Mouse (Mus musculus): ENCODE measurements around the gene Ggt1. TPM values are rescaled to one million over a fixed set of nuclear protein-coding genes. Genes with fewer than 3 reads are reported as not detected.
A peak's percentile ranks its signal among the peaks of the same experiment; 100 is the strongest.

Gene Ggt1
- total RNA-seq, 2 experiments from 2014 or later = 0.66 TPM

GRCm38 (mm10) chr10:75610486-75610885, 49.1 kb downstream of the Ggt1 start:
- no peak for DNase-seq
- intact Hi-C loops (cut with DNase I; ENCODE audit: low total_unique reads) = no loop called here

GRCm38 (mm10) chr10:75616044-75616443, 54.6 kb downstream of the Ggt1 start:
- intact Hi-C loops (cut with DNase I; ENCODE audit: low total_unique reads) = no loop called here
- DNase-seq = no peak

GRCm38 (mm10) chr10:75620818-75621217, 59.4 kb downstream of the Ggt1 start:
- intact Hi-C loops (cut with DNase I; ENCODE audit: low total_unique reads) = no loop called here
- DNase-seq = no peak

GRCm38 (mm10) chr10:75625920-75626319, 64.5 kb downstream of the Ggt1 start:
- DNase-seq = no peak
- intact Hi-C loops (cut with DNase I; ENCODE audit: low total_unique reads) = no loop called here

- DNase-seq = no peak
- intact Hi-C loops (cut with DNase I; ENCODE audit: low total_unique reads) = no loop called here
Measured at GRCm38 (mm10) chr10:75626991-75627390, 65.6 kb downstream of the Ggt1 start.

- no peak for DNase-seq
- intact Hi-C loops (cut with DNase I; ENCODE audit: low total_unique reads) = no loop called here
Measured at GRCm38 (mm10) chr10:75627490-75627889, 66.1 kb downstream of the Ggt1 start.

- intact Hi-C loops (cut with DNase I; ENCODE audit: low total_unique reads) = no loop called here
- peak; percentile 67 for DNase-seq
Measured at GRCm38 (mm10) chr10:75632633-75633032, 71.2 kb downstream of the Ggt1 start.

DNA sequence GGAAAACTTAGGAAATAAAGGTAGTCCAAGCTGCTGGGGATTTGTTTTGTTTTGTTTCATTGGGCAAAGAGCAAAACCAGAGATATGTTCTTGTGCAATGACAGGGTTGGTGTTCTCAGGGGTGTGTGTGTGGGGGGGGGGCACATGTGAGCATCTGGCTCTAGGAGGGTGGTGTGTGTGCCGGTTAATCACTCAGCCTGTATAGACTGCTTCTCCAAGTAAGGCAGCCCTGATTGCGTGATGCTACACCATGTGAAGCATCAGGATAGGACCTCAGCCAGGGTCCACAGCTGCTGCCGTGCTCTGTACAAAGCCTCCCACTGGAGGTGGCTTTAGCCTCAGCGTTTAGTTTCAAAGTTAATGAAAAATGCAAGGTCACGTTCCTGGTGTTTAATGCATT, 71.6 kb downstream of the Ggt1 start:
- intact Hi-C loops (cut with DNase I; ENCODE audit: low total_unique reads) = no loop called here
- DNase-seq = peak; percentile 49

DNA sequence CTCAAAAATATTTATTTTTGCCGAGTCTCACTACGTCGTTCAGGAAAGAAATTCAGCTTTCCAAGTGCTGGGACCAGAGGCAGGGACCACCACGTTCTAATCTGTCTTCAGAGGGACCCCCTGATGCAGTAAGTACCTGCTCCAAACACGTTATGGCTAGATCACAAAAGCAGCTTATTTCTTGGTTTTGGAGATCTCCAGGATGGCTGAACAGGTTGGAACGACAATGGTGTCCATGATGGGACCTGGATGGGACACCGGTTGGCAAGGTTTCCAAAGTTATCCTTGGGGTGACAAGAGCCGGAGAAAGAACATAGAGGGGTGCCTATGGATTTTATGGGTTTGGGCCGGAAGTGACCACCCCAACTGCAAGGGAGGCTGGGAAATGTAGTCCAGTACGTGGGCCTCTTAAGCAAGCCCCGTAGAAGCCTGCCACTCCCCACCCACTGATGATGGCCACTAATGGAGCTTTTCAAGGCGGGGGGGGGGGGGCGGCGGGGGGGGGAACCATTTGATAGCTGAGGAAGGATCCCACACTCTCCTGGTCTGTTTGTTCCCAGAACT, 72.3 kb downstream of the Ggt1 start:
- DNase-seq = no peak
- intact Hi-C loops (cut with DNase I; ENCODE audit: low total_unique reads) = loop anchor here (2.0 kb wide), 1 partner anchor 47 kb away; no protein-coding TSS in a partner anchor

DNA sequence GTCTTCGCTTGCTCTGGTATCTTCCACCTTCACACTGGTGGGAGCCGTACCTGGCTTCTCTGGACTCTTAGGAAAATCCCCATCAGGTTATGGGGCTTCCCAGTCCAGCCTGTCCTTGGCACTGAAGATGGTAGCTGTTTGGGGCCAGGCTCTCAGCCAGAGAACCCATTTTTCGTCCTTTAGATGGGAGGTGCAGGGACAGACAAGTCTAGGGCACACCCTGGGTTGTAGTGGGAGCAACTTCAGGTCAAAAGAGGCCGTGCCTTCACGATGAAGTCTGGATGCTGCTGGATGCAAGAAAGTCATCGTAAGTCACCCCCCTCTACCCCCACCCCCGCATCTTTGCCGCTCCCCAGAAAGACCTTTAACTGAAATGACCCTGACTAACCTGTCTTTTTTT, 73.2 kb downstream of the Ggt1 start:
- no peak for DNase-seq
- intact Hi-C loops (cut with DNase I; ENCODE audit: low total_unique reads) = loop anchor here (2.0 kb wide), 1 partner anchor 48 kb away; no protein-coding TSS in a partner anchor

GRCm38 (mm10) chr10:75635019-75635692, 73.8 kb downstream of the Ggt1 start:
- no peak for DNase-seq
- intact Hi-C loops (cut with DNase I; ENCODE audit: low total_unique reads) = loop anchor here (2.0 kb wide), 1 partner anchor 48 kb away; no protein-coding TSS in a partner anchor

DNA sequence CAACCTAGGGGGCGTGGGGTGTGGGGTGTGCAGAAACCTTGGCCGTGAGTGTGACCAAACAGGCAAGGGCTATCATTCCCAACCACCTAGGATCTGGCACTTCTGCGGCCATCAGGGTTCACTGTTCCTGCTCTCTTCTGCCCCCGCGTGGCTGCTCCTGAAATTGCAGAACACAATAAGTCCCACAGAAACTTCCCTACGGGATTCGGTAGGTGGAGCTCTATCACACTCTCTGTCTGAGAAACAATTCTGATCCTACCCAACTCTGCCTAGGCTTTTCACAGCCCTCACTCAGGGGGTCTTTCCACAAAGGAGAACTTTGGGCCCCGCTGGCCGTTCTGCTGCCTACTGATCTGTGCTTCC, 74.3 kb downstream of the Ggt1 start:
- intact Hi-C loops (cut with DNase I; ENCODE audit: low total_unique reads) = loop anchor here (2.0 kb wide), 1 partner anchor 49 kb away; no protein-coding TSS in a partner anchor
- DNase-seq = peak; percentile 81

Other genes with a start within 250 kb of the Ggt1 start
- gene Adora2a, start 244.7 kb upstream of the Ggt1 start, total RNA-seq (2021) = 1 to 10 TPM; 2.7 to 2.9 TPM
- under 1 TPM in 1 of 2 experiments, not detected in 1; 0.29 TPM for gene Upb1, start 160.5 kb upstream of the Ggt1 start, total RNA-seq (2021)
- gene Snrpd3, start 44.1 kb upstream of the Ggt1 start, total RNA-seq (2021) = 100 to 1,000 TPM; 103 to 108 TPM
- gene Gucd1, start 43.6 kb upstream of the Ggt1 start, total RNA-seq (2021) = 10 to 100 TPM; 40.4 to 60.3 TPM
- under 1 TPM; 0.53 to 0.90 TPM for gene Lrrc75b, start 1.3 kb upstream of the Ggt1 start, total RNA-seq (2021)
- gene Ggt5, start 27.7 kb downstream of the Ggt1 start, total RNA-seq (2021) = 1 to 10 TPM; 5.6 to 7.4 TPM
- 1 to 10 TPM; 2.1 to 3.2 TPM for gene Susd2, start 82.4 kb downstream of the Ggt1 start, total RNA-seq (2021)
- 10 to 100 TPM in 1 of 2 experiments, 1 to 10 TPM in 1; 9.6 to 10.9 TPM for gene Cabin1, start 202.7 kb downstream of the Ggt1 start, total RNA-seq (2021)
- 10 to 100 TPM; 36.8 to 39.9 TPM for gene Ddt, start 211.8 kb downstream of the Ggt1 start, total RNA-seq (2021)
- gene Gm20441, start 219.3 kb downstream of the Ggt1 start, total RNA-seq (2021) = not detected
- gene Gstt3, start 219.8 kb downstream of the Ggt1 start, total RNA-seq (2021) = 1 to 10 TPM; 5.3 to 7.5 TPM
- gene Gstt1, start 237.0 kb downstream of the Ggt1 start, total RNA-seq (2021) = 1 to 10 TPM; 7.0 to 8.2 TPM